Mouse (Mus musculus): ENCODE measurements at regions not wholly inside any gene's neighbourhood (a gene's known extent, or its start where the extent isn't known, plus 50 kb on each side); places are given as distances from the start of the nearest gene placed in this dataset.

GRCm38 (mm10) chr3:41422615-41423579 lies 132.6 kb upstream of the Jade1 start:
- peak; percentile 66 for DNase-seq (ENCODE audit: low read depth, low spot score)

DNA sequence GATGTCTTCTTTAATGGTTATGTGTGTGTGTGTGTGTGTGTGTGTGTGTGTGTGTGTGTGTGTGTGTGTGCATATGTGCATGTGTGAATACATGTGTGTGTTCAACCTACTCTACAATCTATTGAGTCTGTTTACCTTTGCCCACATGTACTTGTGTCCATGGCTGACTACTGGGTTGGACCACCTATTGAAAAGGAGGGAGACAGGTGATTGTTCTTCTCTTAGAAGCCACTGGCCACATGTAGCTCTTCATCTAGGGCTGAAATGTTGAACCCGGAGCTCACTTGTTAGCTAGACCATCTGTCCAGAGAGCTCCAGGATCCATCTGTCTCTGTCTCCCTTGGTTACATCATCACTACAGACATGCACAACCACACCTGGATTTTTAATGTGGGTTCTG lies 141.8 kb upstream of the Jade1 start:
- no peak for DNase-seq (ENCODE audit: low read depth, low spot score)

GRCm38 (mm10) chr3:41412698-41413097 lies 142.8 kb upstream of the Jade1 start:
- no peak for DNase-seq (ENCODE audit: low read depth, low spot score)

GRCm38 (mm10) chr3:41408821-41409737 lies 146.5 kb upstream of the Jade1 start:
- DNase-seq (ENCODE audit: low read depth, low spot score): peak; percentile 24

GRCm38 (mm10) chr3:41408423-41408820 lies 147.1 kb upstream of the Jade1 start:
- peak; percentile 55 for DNase-seq (ENCODE audit: low read depth, low spot score)

- DNase-seq (ENCODE audit: low read depth, low spot score): no peak
These were observed 147.5 kb upstream of the Jade1 start for GRCm38 (mm10) chr3:41407988-41408387.

DNA sequence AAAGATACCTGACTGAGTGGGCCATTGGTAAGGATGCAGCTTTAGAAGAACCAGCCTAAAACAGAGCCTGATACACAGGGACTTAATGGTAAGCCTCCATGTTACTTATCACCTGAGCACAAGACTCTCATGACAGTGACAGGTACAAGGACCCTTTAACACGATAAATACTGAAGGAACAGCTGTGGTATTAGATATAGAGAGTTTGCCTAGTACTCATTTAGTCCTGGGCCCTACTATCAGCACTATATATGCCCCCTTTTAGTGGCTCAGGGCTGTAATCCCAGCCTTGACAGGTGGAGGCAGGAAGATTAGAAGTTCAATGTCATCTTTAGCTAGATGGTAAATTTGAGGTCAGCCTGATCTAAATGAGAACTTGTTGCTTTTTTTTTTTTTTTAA lies 148.0 kb upstream of the Jade1 start:
- DNase-seq (ENCODE audit: low read depth, low spot score): no peak

DNA sequence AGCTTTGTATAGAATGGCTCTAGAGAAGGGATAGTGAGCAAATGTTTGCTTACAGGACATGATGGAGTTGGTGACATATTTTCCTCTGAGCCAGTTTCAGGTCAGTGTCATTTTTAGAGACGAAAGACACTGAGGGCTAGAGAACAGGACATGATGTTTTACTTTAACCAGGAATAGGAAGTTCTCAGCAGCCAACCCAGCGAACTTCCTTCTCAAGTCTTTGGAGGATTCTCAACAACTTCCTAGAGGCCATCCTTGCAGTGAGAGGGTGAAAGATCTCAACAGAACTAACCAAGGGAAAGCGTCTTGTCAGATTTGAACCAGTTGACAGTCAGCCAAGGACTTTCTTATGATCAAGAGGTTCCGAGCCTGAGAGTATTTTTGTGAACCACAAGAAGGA lies 153.7 kb upstream of the Jade1 start:
- DNase-seq (ENCODE audit: low read depth, low spot score): no peak

DNA sequence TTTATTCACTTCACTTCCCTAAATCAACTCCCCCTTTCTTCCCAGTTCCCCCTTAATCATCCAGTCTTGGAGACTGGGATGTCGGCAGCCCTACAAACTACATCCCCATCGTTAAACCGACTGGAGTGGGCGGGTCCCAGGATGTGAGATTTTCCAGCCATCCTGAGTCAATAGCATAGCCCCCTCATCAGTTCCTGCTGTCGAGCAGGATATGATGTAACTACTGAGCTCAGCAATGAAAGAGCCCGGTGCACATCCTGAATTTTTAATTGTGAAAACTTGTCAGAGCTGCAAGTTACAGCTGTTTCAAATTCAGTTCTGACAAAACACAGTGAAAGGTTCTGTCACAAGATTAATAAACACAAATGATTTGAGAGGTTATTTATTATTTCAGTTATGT lies 165.7 kb upstream of the Jade1 start:
- DNase-seq (ENCODE audit: low read depth, low spot score): no peak

DNA sequence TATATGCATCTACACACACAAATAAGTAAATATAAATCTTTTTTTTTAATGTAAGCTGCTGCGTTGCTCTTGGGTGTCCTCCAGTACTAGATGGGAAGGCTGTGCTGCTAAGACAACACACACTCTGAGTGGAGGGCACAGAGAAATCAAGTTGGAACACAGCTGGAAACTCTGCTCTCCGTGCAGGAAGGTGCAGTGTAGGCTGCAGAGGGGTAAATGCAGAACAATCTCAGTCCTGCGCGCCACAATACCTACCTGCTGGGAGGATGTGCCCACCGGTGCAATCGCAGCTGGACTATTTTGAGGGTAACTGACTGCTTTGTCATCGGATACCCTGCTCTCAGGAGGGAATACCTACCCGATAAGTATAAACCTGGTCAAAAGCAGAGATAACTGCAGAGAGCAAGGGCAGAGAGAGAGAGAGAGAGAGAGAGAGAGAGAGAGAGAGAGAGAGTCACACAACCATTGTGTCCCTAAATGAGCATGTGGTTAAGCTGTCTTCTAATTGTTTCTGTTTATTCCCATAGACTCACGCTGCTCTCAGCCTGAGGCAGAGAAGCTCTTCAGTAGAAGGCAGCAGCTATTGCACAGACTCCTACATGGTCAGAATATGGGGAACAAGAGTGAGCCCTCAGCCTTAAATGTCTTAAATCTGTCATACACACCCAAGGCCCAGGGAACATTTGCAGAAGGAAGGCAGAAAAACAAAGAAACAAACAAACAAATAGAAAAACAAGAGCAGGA lies 167.9 kb upstream of the Jade1 start:
- no peak for DNase-seq (ENCODE audit: low read depth, low spot score)

GRCm38 (mm10) chr3:41386299-41386698 lies 169.2 kb upstream of the Jade1 start:
- DNase-seq (ENCODE audit: low read depth, low spot score): peak; percentile 9

DNA sequence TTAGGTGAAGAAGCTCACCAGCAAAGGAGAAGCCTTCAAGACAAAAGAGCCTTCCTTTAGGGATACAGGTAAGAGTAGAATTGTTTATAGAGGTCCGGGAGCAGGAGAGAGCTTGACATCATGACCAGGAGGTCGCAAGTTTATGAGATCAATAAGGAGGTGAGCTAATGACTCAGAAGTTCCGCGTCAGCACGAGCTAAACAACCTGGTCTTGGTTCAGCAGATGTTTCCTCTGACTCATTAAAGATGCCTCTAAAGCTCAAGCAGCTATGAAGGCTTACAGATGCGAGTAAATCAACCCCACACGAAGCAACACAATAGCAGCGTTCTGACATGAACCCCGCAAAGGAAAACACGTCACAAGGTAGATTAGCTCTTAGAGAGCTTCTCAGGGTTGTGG lies 171.1 kb upstream of the Jade1 start:
- DNase-seq (ENCODE audit: low read depth, low spot score): no peak

GRCm38 (mm10) chr3:41378576-41378975 lies 177.0 kb upstream of the Jade1 start:
- no peak for DNase-seq (ENCODE audit: low read depth, low spot score)

- DNase-seq (ENCODE audit: low read depth, low spot score): no peak
These were observed 177.6 kb upstream of the Jade1 start for GRCm38 (mm10) chr3:41377826-41378406.

DNA sequence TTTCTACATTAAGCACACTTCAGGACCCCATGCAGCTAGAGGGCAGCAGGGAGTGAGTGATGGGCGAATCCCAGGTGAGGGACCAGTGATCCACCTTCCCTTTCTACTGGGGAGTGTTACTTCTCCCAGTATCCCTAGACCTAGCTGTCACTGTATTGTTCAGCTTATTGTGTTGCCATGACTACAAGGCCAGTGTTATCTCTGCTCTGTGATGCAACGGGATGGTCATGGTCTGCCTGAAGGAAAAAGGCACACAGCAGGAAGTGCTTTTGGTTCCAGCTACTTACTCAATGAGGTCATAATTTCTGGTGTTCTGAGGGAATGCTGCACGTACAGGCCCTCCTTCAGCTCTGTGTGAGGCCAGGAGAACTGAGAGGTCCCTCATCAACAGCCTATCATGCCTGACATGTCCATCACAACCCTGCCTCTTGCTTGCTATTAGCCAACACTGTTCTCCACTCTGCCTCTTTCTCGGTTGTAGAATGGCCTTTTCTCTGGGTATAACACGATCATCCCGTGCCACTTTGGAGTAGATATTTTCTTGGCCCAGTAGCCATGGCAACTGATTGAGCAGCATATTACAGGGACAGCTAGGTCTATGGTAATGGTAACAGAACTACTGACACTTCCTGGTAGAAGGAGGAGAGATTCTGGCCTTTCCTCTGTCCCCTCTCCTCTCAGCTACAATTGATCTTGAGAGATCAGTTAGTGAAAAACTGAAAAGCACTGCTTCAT lies 178.5 kb upstream of the Jade1 start:
- peak; percentile 22 for DNase-seq (ENCODE audit: low read depth, low spot score)

- no peak for DNase-seq (ENCODE audit: low read depth, low spot score)
These were observed 180.2 kb upstream of the Jade1 start for GRCm38 (mm10) chr3:41375230-41375930.

DNA sequence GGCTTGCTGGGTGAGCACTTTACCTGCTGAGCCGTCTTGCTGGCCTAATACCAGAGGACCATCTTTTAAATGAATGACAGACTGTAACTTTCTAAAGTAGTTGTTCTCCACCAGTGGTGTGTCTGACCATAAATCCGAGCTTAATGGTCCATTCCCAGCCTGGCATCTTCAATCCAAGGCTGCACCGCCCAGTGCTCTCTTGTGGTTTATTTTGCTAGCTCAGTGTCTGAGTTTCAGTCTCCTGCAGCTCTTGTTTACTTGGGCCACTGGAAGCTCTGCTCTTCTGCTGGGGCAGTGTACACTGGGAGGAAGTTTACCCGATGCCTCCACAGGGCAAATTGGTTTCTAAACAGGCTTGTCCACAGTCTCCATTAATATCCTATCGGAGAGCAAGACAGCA lies 182.3 kb upstream of the Jade1 start:
- no peak for DNase-seq (ENCODE audit: low read depth, low spot score)

GRCm38 (mm10) chr3:41368351-41369101 lies 187.0 kb upstream of the Jade1 start:
- no peak for DNase-seq (ENCODE audit: low read depth, low spot score)

GRCm38 (mm10) chr3:41366764-41367163 lies 188.8 kb upstream of the Jade1 start:
- DNase-seq (ENCODE audit: low read depth, low spot score): no peak

Measured in R1 (cell line).